Mouse (Mus musculus) erythroid progenitor cell, adult 5-6 weeks (primary cell): ENCODE measurements around the gene Rnf25. TPM values are rescaled to one million over a fixed set of nuclear protein-coding genes. Genes with fewer than 3 reads are reported as not detected.

Experiments
- total RNA-seq, 2 experiments: library from RNA; stranded (forward) in 1 of 2; stranded (reverse) in 1 of 2; fragments of 150-400 nt in 1 of 2; fragments of 186-747, 209-891 nt in 1 of 2; gene quantifications; 2 replicates each; pipeline versions ENCODE4 v1.2.3 to v1.2.4; 2015 to 2017; ENCODE audit warnings: low replicate concordance in 2 of 2

Rnf25 gene
- total RNA-seq, 2 experiments from 2014 or later, result 17.9 to 32.7 TPM

Other genes starting within 250 kb of the Rnf25 start
- not detected in 2 replicates for gene Catip, start 239.3 kb downstream of the Rnf25 start, total RNA-seq (2015; ENCODE audit: low replicate concordance)
- not detected in 2 replicates for gene Catip, start 239.3 kb downstream of the Rnf25 start, total RNA-seq (2017; ENCODE audit: low replicate concordance)
- 7.5 and 9.0 TPM in 2 replicates for gene Slc11a1, start 226.2 kb downstream of the Rnf25 start, total RNA-seq (2015; ENCODE audit: low replicate concordance)
- 12.5 and 19.4 TPM in 2 replicates for gene Slc11a1, start 226.2 kb downstream of the Rnf25 start, total RNA-seq (2017; ENCODE audit: low replicate concordance)
- 64.5 and 65.0 TPM in 2 replicates for gene Ctdsp1, start 209.9 kb downstream of the Rnf25 start, total RNA-seq (2015; ENCODE audit: low replicate concordance)
- gene Ctdsp1, start 209.9 kb downstream of the Rnf25 start, total RNA-seq (2017; ENCODE audit: low replicate concordance), result 18.5 and 26.8 TPM in 2 replicates
- gene Vil1, start 192.0 kb downstream of the Rnf25 start, total RNA-seq (2015; ENCODE audit: low replicate concordance), result not detected in 2 replicates
- 0.64 TPM in 1 of 2 replicates, not detected in the other for gene Vil1, start 192.0 kb downstream of the Rnf25 start, total RNA-seq (2017; ENCODE audit: low replicate concordance)
- gene Cnot9, start 95.3 kb downstream of the Rnf25 start, total RNA-seq (2015; ENCODE audit: low replicate concordance), result 28.5 and 39.6 TPM in 2 replicates
- gene Cnot9, start 95.3 kb downstream of the Rnf25 start, total RNA-seq (2017; ENCODE audit: low replicate concordance), result 19.6 and 43.3 TPM in 2 replicates
- gene Plcd4, start 58.5 kb downstream of the Rnf25 start, total RNA-seq (2015; ENCODE audit: low replicate concordance), result not detected in 2 replicates
- 0.39 TPM in 1 of 2 replicates, not detected in the other for gene Plcd4, start 58.5 kb downstream of the Rnf25 start, total RNA-seq (2017; ENCODE audit: low replicate concordance)
- 15.5 and 30.2 TPM in 2 replicates for gene Usp37, start 57.1 kb downstream of the Rnf25 start, total RNA-seq (2015; ENCODE audit: low replicate concordance)
- 29.0 and 33.9 TPM in 2 replicates for gene Usp37, start 57.1 kb downstream of the Rnf25 start, total RNA-seq (2017; ENCODE audit: low replicate concordance)
- gene Zfp142, start 13.2 kb downstream of the Rnf25 start, total RNA-seq (2015; ENCODE audit: low replicate concordance), result 19.3 and 20.5 TPM in 2 replicates
- 15.4 and 19.9 TPM in 2 replicates for gene Zfp142, start 13.2 kb downstream of the Rnf25 start, total RNA-seq (2017; ENCODE audit: low replicate concordance)
- gene Bcs1l, start 13.1 kb downstream of the Rnf25 start, total RNA-seq (2015; ENCODE audit: low replicate concordance), result 2.9 and 7.2 TPM in 2 replicates
- gene Bcs1l, start 13.1 kb downstream of the Rnf25 start, total RNA-seq (2017; ENCODE audit: low replicate concordance), result 9.0 and 18.5 TPM in 2 replicates
- not detected in 2 replicates for gene Stk36, start within 50 bp of the Rnf25 start, total RNA-seq (2015; ENCODE audit: low replicate concordance)
- gene Stk36, start within 50 bp of the Rnf25 start, total RNA-seq (2017; ENCODE audit: low replicate concordance), result not detected in 2 replicates
- 2.9 and 8.6 TPM in 2 replicates for gene Ttll4, start 60.3 kb upstream of the Rnf25 start, total RNA-seq (2015; ENCODE audit: low replicate concordance)
- gene Ttll4, start 60.3 kb upstream of the Rnf25 start, total RNA-seq (2017; ENCODE audit: low replicate concordance), result 6.3 and 7.7 TPM in 2 replicates
- gene Cyp27a1, start 112.2 kb upstream of the Rnf25 start, total RNA-seq (2015; ENCODE audit: low replicate concordance), result 5.4 and 15.5 TPM in 2 replicates
- 0.98 and 3.6 TPM in 2 replicates for gene Cyp27a1, start 112.2 kb upstream of the Rnf25 start, total RNA-seq (2017; ENCODE audit: low replicate concordance)
- gene Prkag3, start 147.8 kb upstream of the Rnf25 start, total RNA-seq (2015; ENCODE audit: low replicate concordance), result not detected in 2 replicates
- not detected in 2 replicates for gene Prkag3, start 147.8 kb upstream of the Rnf25 start, total RNA-seq (2017; ENCODE audit: low replicate concordance)
- gene Wnt6, start 170.5 kb upstream of the Rnf25 start, total RNA-seq (2015; ENCODE audit: low replicate concordance), result not detected in 2 replicates
- gene Wnt6, start 170.5 kb upstream of the Rnf25 start, total RNA-seq (2017; ENCODE audit: low replicate concordance), result not detected in 2 replicates
- gene Wnt10a, start 190.1 kb upstream of the Rnf25 start, total RNA-seq (2015; ENCODE audit: low replicate concordance), result not detected in 2 replicates
- not detected in 2 replicates for gene Wnt10a, start 190.1 kb upstream of the Rnf25 start, total RNA-seq (2017; ENCODE audit: low replicate concordance)